Mouse (Mus musculus) megakaryocyte, embryonic 14.5 days (primary cell): ENCODE results near the gene Olfr1160.

Experiments
- FLI1 ChIP-seq: IDR thresholded peaks from 2 replicates; pipeline ENCODE4 v1.6.1; 2012; ENCODE audit warnings: low read length, inconsistent platforms, mixed read lengths
- GATA1 ChIP-seq: IDR thresholded peaks from 3 replicates; pipeline ENCODE4 v1.6.1; 2012; ENCODE audit warnings: mixed read lengths, low read length, inconsistent platforms, borderline replicate concordance

DNA sequence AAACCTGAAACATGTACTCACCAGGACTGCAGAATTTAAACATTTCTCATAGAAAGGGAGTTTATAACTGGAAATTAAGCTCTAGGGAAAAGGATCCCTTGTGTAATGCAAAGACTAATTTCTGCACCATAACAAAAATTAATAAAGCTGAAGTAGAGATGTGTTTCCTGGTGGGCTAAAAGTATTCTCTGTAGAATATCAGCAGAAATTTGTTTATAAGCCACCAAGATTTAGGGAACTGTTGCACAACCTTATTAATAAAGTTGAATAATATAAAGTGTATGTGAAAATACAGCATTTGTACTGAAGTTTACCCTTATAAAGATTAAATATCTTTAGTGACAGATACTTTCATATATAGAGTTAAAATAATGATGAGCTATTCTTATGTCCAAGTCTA, 55.1 kb downstream of the Olfr1160 start, which contains the start of gene Olfr1156:
- TF ChIP-seq GATA1 (no peak), FLI1 (no peak)
